Mouse (Mus musculus) urinary bladder, postnatal 14 days (tissue): ENCODE measurements around the gene Olfr894.
"Not testable (repeated sequence)": the region's sequence is repeated elsewhere in the genome, so short reads cannot be mapped to it uniquely, and the experiment has no call there.

ENCODE experiments used
- DNase-seq: peaks from one replicate; pipeline ENCODE4 v3.0.0; 2021; ENCODE audit warnings: low spot score

The Olfr894 gene

DNA sequence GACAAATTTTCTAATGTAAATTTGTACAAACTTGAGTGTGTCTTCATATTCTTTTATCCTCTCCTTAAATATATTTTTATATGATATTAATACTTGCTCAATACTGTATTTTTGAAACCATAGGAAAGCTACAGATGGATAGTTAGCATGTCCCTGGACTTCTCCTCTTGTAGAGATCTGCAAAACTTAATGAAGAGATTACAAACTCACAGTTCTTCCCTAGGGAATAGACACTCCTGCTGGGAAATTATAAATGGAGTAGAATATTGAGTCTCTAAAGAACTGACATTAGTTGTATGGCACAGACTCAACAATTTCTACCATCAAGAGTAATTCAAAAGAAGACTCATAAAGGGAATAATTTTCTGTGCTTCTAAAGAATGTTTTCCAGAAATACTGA is at the start of gene Olfr894:
TSS of gene Olfr894 (plus strand) at position 301 of the 400 bp plus-strand sequence.
- DNase-seq = no peak

GRCm38 (mm10) chr9:38168341-38168740 is 49.5 kb upstream of the Olfr894 start:
- not testable (repeated sequence) for DNase-seq

GRCm38 (mm10) chr9:38180721-38181120 is 37.1 kb upstream of the Olfr894 start, which contains the start of gene Olfr891:
TSS of gene Olfr891 (minus strand) at chr9:38180821.
- DNase-seq = no peak

- no peak for DNase-seq
Measured at GRCm38 (mm10) chr9:38208065-38208464, 9.8 kb upstream of the Olfr894 start, which contains the start of gene Olfr893. TSS of gene Olfr893 (plus strand) at chr9:38208365.

DNA sequence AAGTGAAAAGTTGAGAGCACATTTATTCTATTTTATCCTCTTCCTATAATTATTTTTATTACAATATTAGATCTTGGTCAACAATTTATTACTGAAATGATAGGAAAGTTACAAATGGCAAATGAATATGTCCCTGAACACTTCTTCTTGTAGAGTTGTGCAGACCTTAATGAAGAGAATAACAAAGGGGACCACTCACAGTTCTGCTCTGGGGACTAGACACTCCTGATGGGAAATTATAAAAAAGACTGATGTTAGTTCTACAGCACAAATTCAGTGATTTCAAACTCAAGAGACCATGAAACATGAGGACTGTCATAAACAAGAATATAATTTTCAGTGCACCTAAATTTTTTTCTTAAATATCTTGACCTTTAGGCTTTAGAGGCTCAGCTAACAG is 34.6 kb downstream of the Olfr894 start, which contains the start of gene Olfr143:
TSS of gene Olfr143 (plus strand) at position 301 of the 400 bp plus-strand sequence.
- no peak for DNase-seq

- DNase-seq = no peak
Measured at GRCm38 (mm10) chr9:38267551-38267950, 49.7 kb downstream of the Olfr894 start, which contains the start of gene Olfr895. TSS of gene Olfr895 (plus strand) at chr9:38267851.
